Mouse (Mus musculus) limb, embryonic 11.5 days (tissue): ENCODE results near the gene Gapvd1. TPM values are rescaled to one million over a fixed set of nuclear protein-coding genes. Genes with fewer than 3 reads are reported as not detected.
"Not testable (repeated sequence)": the region's sequence is repeated elsewhere in the genome, so short reads cannot be mapped to it uniquely, and the experiment has no call there.

Experiments used
- ATAC-seq: fragments of 200-750 bp; cut with Nextera tagmentation; 2 replicates; pipeline ENCODE4 v1.8.0; 2017; ENCODE audit warnings: low read depth; ENCODE audit not compliant: insufficient number of reproducible peaks, low FRiP score, low TSS enrichment
- DNase-seq: peaks from one replicate; pipeline ENCODE4 v3.0.0-alpha.2; 2015; ENCODE audit warnings: low spot score
- H3K27ac ChIP-seq: fragments of 300-500 bp; sonication (generic); replicated peaks from 2 replicates; pipeline ENCODE4 v1.5.1; 2014; ENCODE audit warnings: low read depth, mild to moderate bottlenecking, low read length
- H3K27me3 ChIP-seq: fragments of 300-500 bp; sonication (generic); 2 replicates; pipeline ENCODE4 v1.6.1; 2014; ENCODE audit warnings: mild to moderate bottlenecking, low read length, mixed read lengths; ENCODE audit not compliant: control insufficient read depth, insufficient read depth
- H3K36me3 ChIP-seq: fragments of 300-500 bp; sonication (generic); 2 replicates; pipeline ENCODE4 v1.6.1; 2014; ENCODE audit warnings: mild to moderate bottlenecking, low read length, moderate library complexity, mixed read lengths; ENCODE audit not compliant: control insufficient read depth, insufficient read depth
- H3K4me1 ChIP-seq: fragments of 300-500 bp; sonication (generic); 2 replicates; pipeline ENCODE4 v1.6.1; 2014; ENCODE audit warnings: low read length, mixed read lengths; ENCODE audit not compliant: control insufficient read depth, insufficient read depth
- H3K4me2 ChIP-seq: fragments of 300-500 bp; sonication (generic); 2 replicates; pipeline ENCODE4 v1.6.1; 2014; ENCODE audit warnings: low read depth, mild to moderate bottlenecking, moderate library complexity; ENCODE audit not compliant: severe bottlenecking
- H3K4me3 ChIP-seq: fragments of 300-500 bp; sonication (generic); 2 replicates; pipeline ENCODE4 v1.5.1; 2014; ENCODE audit warnings: low read depth, low read length
- H3K9ac ChIP-seq: fragments of 300-500 bp; sonication (generic); 2 replicates; pipeline ENCODE4 v1.6.1; 2014; ENCODE audit warnings: mild to moderate bottlenecking, low read length
- H3K9me3 ChIP-seq: fragments of 300-500 bp; sonication (generic); 2 replicates; pipeline ENCODE4 v1.6.1; 2016; ENCODE audit warnings: low read length; ENCODE audit not compliant: control insufficient read depth
- WGBS: fragments of 180-500 bp; shearing (Covaris S2); extraction: QIAGEN DNeasy Blood & Tissue Kit; methylation state at CpG from one replicate; pipeline ENCODE4 v1.1.7; 2014; 5-methylcytosine and 5-hydroxymethylcytosine counted together
- polyA plus RNA-seq: library from polyadenylated mRNA; unstranded; fragments of >200 nt; fragmentation: Nextera tagmentation; extraction: Ambion mirVana; gene quantifications from 2 replicates; pipeline ENCODE4 v1.2.1, GENCODE M21; 2014

Gene Gapvd1
- polyA plus RNA-seq, 1 experiment from 2014 or later = 93.2 TPM

GRCm38 (mm10) chr2:34799357-34800256 lies 44.6 kb upstream of the Gapvd1 start, which contains the start of gene Rabepk:
Gene Rabepk, minus strand, starts transcription at chr2:34799912.
- WGBS = 5% methylated on average over 44 of the region's 44 CpGs
- DNase-seq (peak; percentile 84), ATAC-seq (peak; percentile 78)
- no peak within 1 kb of the TSS; the same call in 1 of the 2 replicates for H3K27ac ChIP-seq
- 0 out of 2 replicates have a peak, but pooled peaks cover under 1% of the 10 kb centered on the region for H3K36me3 ChIP-seq
- H3K4me1 ChIP-seq = no peaks in the 10 kb centered on the region
- no peaks in the 10 kb centered on the region for H3K9me3 ChIP-seq
- H3K27me3 ChIP-seq = no peaks in the 10 kb centered on the region
- peak within 1 kb of the TSS; percentile 65 for H3K4me3 ChIP-seq
- H3K4me2 ChIP-seq = peak within 1 kb of the TSS; percentile 56
- peak within 1 kb of the TSS; percentile 53 for H3K9ac ChIP-seq

GRCm38 (mm10) chr2:34795426-34795825 lies 40.4 kb upstream of the Gapvd1 start:
- no peak overlapping the region for H3K27ac ChIP-seq
- 89% methylated on average over 7 of the region's 7 CpGs for WGBS
- H3K9me3 ChIP-seq = no peaks in the 10 kb centered on the region
- peaks cover 4% of the 10 kb centered on the region; the same call in 1 of the 2 replicates for H3K36me3 ChIP-seq
- no peak overlapping the region for H3K9ac ChIP-seq
- no peak overlapping the region for H3K4me3 ChIP-seq
- no peak for DNase-seq
- no peaks in the 10 kb centered on the region for H3K4me1 ChIP-seq
- no peak for ATAC-seq
- no peaks in the 10 kb centered on the region for H3K27me3 ChIP-seq
- no peak overlapping the region for H3K4me2 ChIP-seq

GRCm38 (mm10) chr2:34794511-34794910 lies 39.5 kb upstream of the Gapvd1 start:
- ATAC-seq = no peak

GRCm38 (mm10) chr2:34792543-34792942 lies 37.5 kb upstream of the Gapvd1 start:
- not testable (repeated sequence) for H3K4me1 ChIP-seq

More at GRCm38 (mm10) chr2:34794511-34794910, 39.5 kb upstream of the Gapvd1 start:
- H3K4me2 ChIP-seq = no peak overlapping the region
- H3K9me3 ChIP-seq = no peaks in the 10 kb centered on the region
- no peak overlapping the region for H3K27ac ChIP-seq
- H3K4me1 ChIP-seq = no peaks in the 10 kb centered on the region
- no peak for DNase-seq
- H3K36me3 ChIP-seq = peaks cover 4% of the 10 kb centered on the region; the same call in 1 of the 2 replicates
- WGBS = 87% methylated on average over 2 of the region's 2 CpGs
- H3K9ac ChIP-seq = no peak overlapping the region
- H3K4me3 ChIP-seq = no peak overlapping the region
- H3K27me3 ChIP-seq = no peaks in the 10 kb centered on the region

GRCm38 (mm10) chr2:34790282-34790681 lies 35.2 kb upstream of the Gapvd1 start:
- H3K4me2 ChIP-seq = no peak overlapping the region
- H3K4me3 ChIP-seq = no peak overlapping the region
- no peaks in the 10 kb centered on the region for H3K9me3 ChIP-seq
- H3K27ac ChIP-seq = no peak overlapping the region
- DNase-seq (no peak), ATAC-seq (no peak)
- H3K4me1 ChIP-seq = no peaks in the 10 kb centered on the region
- H3K27me3 ChIP-seq = no peaks in the 10 kb centered on the region
- 92% methylated on average over 8 of the region's 8 CpGs for WGBS
- H3K36me3 ChIP-seq = peaks cover 4% of the 10 kb centered on the region
- no peak overlapping the region for H3K9ac ChIP-seq

More at GRCm38 (mm10) chr2:34792543-34792942, 37.5 kb upstream of the Gapvd1 start:
- 88% methylated on average over 2 of the region's 2 CpGs for WGBS
- H3K9ac ChIP-seq, H3K4me3 ChIP-seq, H3K27ac ChIP-seq, H3K36me3 ChIP-seq, H3K4me2 ChIP-seq, H3K9me3 ChIP-seq, ATAC-seq, DNase-seq, H3K27me3 ChIP-seq: not testable (repeated sequence)

GRCm38 (mm10) chr2:34784085-34784484 lies 29.1 kb upstream of the Gapvd1 start:
- Histone ChIP-seq H3K4me1 (no peaks in the 10 kb centered on the region), H3K36me3 (peaks cover 16% of the 10 kb centered on the region), H3K4me3 (no peak overlapping the region), H3K4me2 (no peak overlapping the region), H3K9me3 (no peaks in the 10 kb centered on the region; the same call in 1 of the 2 replicates), H3K27me3 (no peaks in the 10 kb centered on the region), H3K9ac (no peak overlapping the region), H3K27ac (no peak overlapping the region)
- DNase-seq (peak; percentile 65), ATAC-seq (no peak)
- 90% methylated on average over 2 of the region's 2 CpGs for WGBS

GRCm38 (mm10) chr2:34783064-34784020 lies 28.3 kb upstream of the Gapvd1 start:
- Histone ChIP-seq H3K4me3 (no peak overlapping the region), H3K4me2 (no peak overlapping the region), H3K9ac (no peak overlapping the region), H3K27ac (no peak overlapping the region), H3K27me3 (no peaks in the 10 kb centered on the region), H3K4me1 (no peaks in the 10 kb centered on the region), H3K9me3 (no peaks in the 10 kb centered on the region; the same call in 1 of the 2 replicates), H3K36me3 (peaks cover 19% of the 10 kb centered on the region)
- WGBS = 92% methylated on average over 14 of the region's 14 CpGs
- ATAC-seq (no peak), DNase-seq (no peak)
